Mouse (Mus musculus) kidney, embryonic 15.5 days (tissue): Measurements from ENCODE around the gene Gm10134. TPM values are rescaled to one million over a fixed set of nuclear protein-coding genes. Genes with fewer than 3 reads are reported as not detected.
"Not testable (repeated sequence)": the region's sequence is repeated elsewhere in the genome, so short reads cannot be mapped to it uniquely, and the experiment has no call there.

Experiments used
- ATAC-seq: fragments of 200-750 bp; cut with Nextera tagmentation; replicated peaks from 2 replicates; pipeline ENCODE4 v1.8.0; 2017; ENCODE audit warnings: moderate TSS enrichment; ENCODE audit not compliant: low FRiP score
- H3K27ac ChIP-seq: fragments of 300-500 bp; sonication (generic); 2 replicates; pipeline ENCODE4 v1.5.1; 2015; ENCODE audit warnings: mild to moderate bottlenecking, inconsistent platforms
- H3K27me3 ChIP-seq: fragments of 300-500 bp; sonication (generic); 2 replicates; pipeline ENCODE4 v1.6.1; 2015; ENCODE audit warnings: inconsistent platforms
- H3K36me3 ChIP-seq: fragments of 300-500 bp; sonication (generic); 2 replicates; pipeline ENCODE4 v1.6.1; 2015; ENCODE audit warnings: inconsistent platforms
- H3K4me1 ChIP-seq: fragments of 300-500 bp; sonication (generic); 2 replicates; pipeline ENCODE4 v1.6.1; 2015; ENCODE audit warnings: inconsistent platforms
- H3K4me2 ChIP-seq: fragments of 300-500 bp; sonication (generic); 2 replicates; pipeline ENCODE4 v1.6.1; 2015; ENCODE audit warnings: moderate library complexity, mild to moderate bottlenecking, inconsistent platforms
- H3K4me3 ChIP-seq: fragments of 300-500 bp; sonication (generic); replicated peaks from 2 replicates; pipeline ENCODE4 v1.5.1; 2015; ENCODE audit warnings: mild to moderate bottlenecking, inconsistent platforms
- H3K9ac ChIP-seq: fragments of 300-500 bp; sonication (generic); 2 replicates; pipeline ENCODE4 v1.6.1; 2015; ENCODE audit warnings: mild to moderate bottlenecking, inconsistent platforms
- H3K9me3 ChIP-seq: fragments of 300-500 bp; sonication (generic); replicated peaks from 2 replicates; pipeline ENCODE4 v1.6.1; 2016; ENCODE audit warnings: inconsistent platforms
- WGBS: fragments of 180-500 bp; shearing (Covaris S2); methylation state at CpG from one replicate; pipeline ENCODE4 v1.1.7; 2015; ENCODE audit warnings: mixed read lengths; 5-methylcytosine and 5-hydroxymethylcytosine counted together
- polyA plus RNA-seq: library from polyadenylated mRNA; unstranded; fragments of >200 nt; fragmentation: Nextera tagmentation; extraction: Ambion mirVana; gene quantifications from 2 replicates; pipeline ENCODE4 v1.2.1, GENCODE M21; 2015

Gene Gm10134
- polyA plus RNA-seq = 10.6 and 12.6 TPM in 2 replicates

DNA sequence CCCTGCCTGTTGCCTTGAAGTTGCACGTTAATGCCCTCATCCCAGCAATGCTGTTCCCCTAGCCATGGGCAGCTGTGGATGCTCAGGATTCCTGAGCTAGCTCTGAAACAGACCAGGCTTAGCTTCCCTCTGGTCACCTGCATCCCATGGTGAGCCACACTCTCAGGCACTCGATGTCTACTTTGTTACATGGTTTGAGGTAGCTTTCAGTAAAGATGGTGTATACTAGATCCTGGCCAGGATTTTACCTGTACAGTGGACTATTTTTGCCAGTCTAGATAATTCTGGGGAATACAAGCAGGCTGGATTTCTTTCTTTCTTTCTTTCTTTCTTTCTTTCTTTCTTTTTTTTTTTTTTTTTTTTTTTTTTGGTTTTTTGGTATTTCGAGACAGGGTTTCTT lies at the start of gene Gm10134:
Gene Gm10134, plus strand, starts transcription at position 301 of the 400 bp plus-strand sequence.
- Histone ChIP-seq H3K27me3 (no peaks in the 10 kb centered on the region; the same call in 1 of the 2 replicates), H3K9ac (no peak within 1 kb of the TSS), H3K27ac (no peak within 1 kb of the TSS), H3K4me2 (no peak within 1 kb of the TSS), H3K36me3 (no peaks in the 10 kb centered on the region), H3K9me3 (no peaks in the 10 kb centered on the region), H3K4me1 (no peaks in the 10 kb centered on the region), H3K4me3 (no peak within 1 kb of the TSS)
- WGBS = 87% methylated on average over 3 of the region's 3 CpGs
- no peak for ATAC-seq

DNA sequence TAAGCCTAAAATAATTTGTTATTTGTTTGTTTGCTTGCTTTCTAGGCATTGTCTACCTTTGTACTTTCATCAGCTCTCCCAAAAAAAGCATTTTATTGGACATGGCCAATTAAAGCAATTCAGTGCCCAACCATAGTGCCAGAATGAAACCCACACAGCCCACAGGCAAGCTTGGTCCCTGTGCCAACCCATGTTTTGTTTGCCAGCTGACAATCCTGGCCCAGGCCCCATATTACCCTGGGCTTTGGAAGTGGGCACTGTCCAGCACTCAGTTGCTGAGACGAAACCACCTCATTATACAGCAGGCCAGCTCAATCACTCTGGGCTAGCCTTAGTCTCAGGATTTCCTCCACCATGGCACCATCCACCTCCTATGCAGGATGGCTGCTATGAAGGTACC lies 49.3 kb upstream of the Gm10134 start:
- H3K4me1 ChIP-seq = no peaks in the 10 kb centered on the region
- H3K27ac ChIP-seq = no peak overlapping the region
- H3K27me3 ChIP-seq = no peaks in the 10 kb centered on the region
- no peak for ATAC-seq
- no peaks in the 10 kb centered on the region for H3K9me3 ChIP-seq
- H3K4me2 ChIP-seq = no peak overlapping the region
- WGBS = 81% methylated on average over 1 of the region's 1 CpGs
- no peak overlapping the region for H3K9ac ChIP-seq
- H3K4me3 ChIP-seq = no peak overlapping the region
- H3K36me3 ChIP-seq = peaks cover 24% of the 10 kb centered on the region

DNA sequence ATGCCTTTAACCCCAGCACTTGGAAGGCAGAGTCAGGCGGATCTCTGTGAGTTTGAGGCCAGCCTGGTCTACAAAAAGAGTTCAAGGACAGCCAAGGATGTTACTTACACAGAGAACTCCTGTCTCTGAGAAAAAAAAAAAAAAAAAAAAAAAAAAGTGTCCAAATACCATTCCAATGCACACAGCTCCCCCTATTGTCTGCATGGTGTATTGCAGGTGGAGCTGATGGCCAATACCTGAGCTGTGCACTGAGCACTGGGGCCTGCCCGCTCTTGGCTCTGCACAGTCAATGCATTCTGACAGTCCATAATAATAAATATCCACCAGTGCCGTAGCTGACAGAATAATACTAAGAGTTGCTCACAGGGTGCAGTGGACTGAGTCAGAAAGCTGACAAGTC lies 42.0 kb upstream of the Gm10134 start:
- H3K27ac ChIP-seq = no peak overlapping the region
- peaks cover under 1% of the 10 kb centered on the region; the same call in 1 of the 2 replicates for H3K36me3 ChIP-seq
- peaks cover 19% of the 10 kb centered on the region for H3K4me1 ChIP-seq
- H3K4me3 ChIP-seq = no peak overlapping the region
- no peak for ATAC-seq
- no peak overlapping the region for H3K9ac ChIP-seq
- 45% methylated on average over 3 of the region's 3 CpGs for WGBS
- H3K27me3 ChIP-seq = peaks cover 12% of the 10 kb centered on the region
- H3K4me2 ChIP-seq = no peak overlapping the region
- no peaks in the 10 kb centered on the region for H3K9me3 ChIP-seq

DNA sequence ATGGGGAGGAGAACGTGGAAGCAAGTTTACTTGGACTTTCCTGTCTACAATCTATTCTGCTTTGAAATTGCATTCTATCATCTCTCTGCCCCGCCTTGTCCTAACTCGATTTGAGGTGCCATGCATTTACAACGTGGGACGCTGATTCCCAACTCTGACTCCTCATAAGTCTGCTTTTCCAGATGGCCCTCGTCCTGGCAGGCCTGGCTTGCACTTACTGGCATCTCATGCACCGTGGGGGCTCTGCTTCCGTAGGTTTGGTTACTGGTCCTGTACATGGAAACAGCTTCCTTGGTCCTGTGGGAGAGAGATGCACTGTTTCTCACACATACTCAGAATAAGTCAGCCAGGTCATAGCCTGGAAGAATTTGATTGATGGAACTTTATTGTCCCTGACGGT lies 41.0 kb upstream of the Gm10134 start:
- H3K9me3 ChIP-seq = 0 out of 2 replicates have a peak, but pooled peaks cover 2% of the 10 kb centered on the region
- no peak for ATAC-seq
- H3K27ac ChIP-seq = no peak overlapping the region
- no peak overlapping the region for H3K4me2 ChIP-seq
- H3K4me3 ChIP-seq = no peak overlapping the region
- H3K27me3 ChIP-seq = peaks cover 12% of the 10 kb centered on the region
- WGBS = 78% methylated on average over 9 of the region's 9 CpGs
- peaks cover 20% of the 10 kb centered on the region for H3K4me1 ChIP-seq
- peaks cover 10% of the 10 kb centered on the region for H3K36me3 ChIP-seq
- H3K9ac ChIP-seq = no peak overlapping the region

DNA sequence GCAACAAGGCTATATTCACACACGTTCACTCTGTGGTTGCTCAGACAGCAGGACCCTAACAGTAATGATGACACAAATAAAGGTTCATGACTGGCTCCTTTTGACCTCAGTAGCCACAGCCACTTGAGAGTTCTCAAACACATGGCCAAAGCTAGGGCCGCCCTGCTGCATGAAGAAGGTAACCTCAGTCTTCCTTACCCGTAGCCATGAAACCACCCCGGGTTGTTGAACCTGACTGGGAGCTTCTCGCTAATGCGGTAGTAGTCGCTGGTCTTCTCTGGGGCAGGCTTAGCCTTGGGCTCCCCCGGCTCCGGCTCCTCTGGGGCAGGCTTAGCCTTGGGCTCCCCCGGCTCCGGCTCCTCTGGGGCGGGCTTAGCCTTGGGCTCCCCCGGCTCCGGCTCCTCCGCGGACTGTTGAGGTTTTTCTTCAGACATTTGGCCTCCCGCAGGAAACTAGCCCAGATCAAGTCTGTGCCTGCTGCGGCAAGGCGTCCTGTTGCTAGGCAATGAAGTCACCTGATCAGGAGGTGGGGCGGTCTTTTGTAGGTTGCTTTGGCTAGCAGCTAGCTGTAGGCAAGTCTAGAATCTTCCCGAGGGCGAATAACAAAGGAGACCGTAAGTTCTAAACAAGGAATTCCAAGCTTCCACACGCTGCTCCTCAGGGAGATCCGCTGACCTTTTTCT lies 39.9 kb upstream of the Gm10134 start, which contains the start of gene 1700007K13Rik:
Gene 1700007K13Rik, minus strand, starts transcription at position 497 of the 683 bp plus-strand sequence.
- peak within 1 kb of the TSS; percentile 47; the same call in 1 of the 2 replicates for H3K9ac ChIP-seq
- 5% methylated on average over 25 of the region's 25 CpGs for WGBS
- H3K27ac ChIP-seq = no peak within 1 kb of the TSS
- peaks cover 12% of the 10 kb centered on the region for H3K27me3 ChIP-seq
- H3K4me1 ChIP-seq = peaks cover 20% of the 10 kb centered on the region
- 0 out of 2 replicates have a peak, but pooled peaks cover 2% of the 10 kb centered on the region for H3K9me3 ChIP-seq
- peak within 1 kb of the TSS; percentile 77 for H3K4me2 ChIP-seq
- peak; percentile 76 for ATAC-seq
- peaks cover 21% of the 10 kb centered on the region for H3K36me3 ChIP-seq
- peak within 1 kb of the TSS; percentile 39 for H3K4me3 ChIP-seq

DNA sequence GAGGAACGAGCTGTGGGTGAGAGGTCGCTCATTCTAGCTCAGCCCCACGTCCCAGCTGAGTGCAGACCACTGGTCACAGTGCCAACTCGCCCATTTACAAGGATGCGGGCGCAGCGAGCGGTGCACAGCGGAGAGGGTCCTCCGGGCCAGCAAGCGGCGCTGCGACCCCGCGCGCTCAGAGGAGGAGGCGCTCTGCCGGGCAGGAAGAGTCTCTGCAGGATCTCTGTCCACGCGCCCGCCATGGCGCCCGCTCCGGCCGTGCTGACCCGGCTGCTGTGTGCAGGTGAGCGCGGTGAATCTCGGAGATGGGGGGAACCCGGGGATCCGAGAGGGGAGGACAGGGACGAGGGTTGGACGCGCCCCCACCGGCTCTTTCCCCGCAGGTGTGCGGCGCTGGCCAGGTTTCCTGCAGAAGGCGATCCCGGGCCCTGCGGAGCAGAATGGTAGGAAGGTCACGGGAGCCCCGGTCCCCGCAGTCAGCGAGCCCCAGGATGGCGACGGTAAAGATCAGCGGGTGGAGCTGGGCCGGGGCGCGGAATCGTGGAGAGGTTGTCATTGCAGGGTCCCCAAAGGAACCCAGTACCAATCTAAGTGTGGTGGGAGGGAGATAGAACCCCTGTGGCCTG lies 37.9 kb upstream of the Gm10134 start, which contains the start of gene Mrps2:
Gene Mrps2, plus strand, starts transcription at position 207 of the 626 bp plus-strand sequence.
- Histone ChIP-seq H3K4me3 (peak within 1 kb of the TSS; percentile 70), H3K27ac (no peak within 1 kb of the TSS), H3K36me3 (peaks cover 41% of the 10 kb centered on the region), H3K4me1 (peaks cover 20% of the 10 kb centered on the region), H3K4me2 (peak within 1 kb of the TSS; percentile 71), H3K9ac (peak within 1 kb of the TSS; percentile 79), H3K27me3 (peaks cover 12% of the 10 kb centered on the region), H3K9me3 (0 out of 2 replicates have a peak, but pooled peaks cover 8% of the 10 kb centered on the region)
- WGBS = under 1% methylated on average over 52 of the region's 52 CpGs
- peak; percentile 90 for ATAC-seq

DNA sequence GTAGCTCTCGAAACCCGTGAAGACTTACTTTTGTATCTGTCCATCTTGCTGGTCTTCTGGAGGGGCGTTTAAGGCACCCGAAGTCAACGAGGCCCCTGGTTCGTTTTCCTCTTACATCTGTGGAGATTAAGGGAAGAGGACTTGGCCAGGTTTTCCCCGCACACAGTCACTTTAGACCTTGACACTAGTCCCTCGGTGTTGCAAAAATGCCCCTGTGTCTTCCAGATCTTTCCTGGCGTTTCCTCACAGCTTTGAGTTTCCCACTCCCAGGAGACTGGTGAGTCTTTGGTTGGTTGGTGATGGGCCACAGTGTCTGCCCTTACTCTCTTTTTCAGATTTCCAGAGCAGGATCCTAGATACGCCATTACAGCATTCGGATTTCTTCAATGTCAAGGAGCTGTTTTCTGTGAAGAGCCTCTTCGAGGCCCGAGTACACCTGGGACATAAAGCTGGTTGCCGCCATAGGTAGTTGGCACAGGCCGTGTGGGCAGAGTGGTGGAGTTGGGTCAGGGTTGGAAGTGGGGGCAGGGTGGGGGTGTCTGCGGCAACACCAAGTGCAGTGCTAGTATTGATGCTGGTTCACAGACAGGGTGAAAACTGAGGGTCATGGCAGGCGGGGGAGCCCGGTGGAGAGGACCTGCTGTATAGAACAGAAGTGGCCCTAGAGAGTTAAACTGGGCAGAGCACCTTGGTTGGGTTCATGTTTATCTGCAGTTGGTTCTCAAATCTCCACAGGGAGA lies 37.2 kb upstream of the Gm10134 start:
- H3K4me3 ChIP-seq = peak overlapping the region; percentile 70
- peak overlapping the region; percentile 71 for H3K4me2 ChIP-seq
- 0 out of 2 replicates have a peak, but pooled peaks cover 13% of the 10 kb centered on the region for H3K9me3 ChIP-seq
- H3K27ac ChIP-seq = no peak overlapping the region
- peaks cover 44% of the 10 kb centered on the region for H3K36me3 ChIP-seq
- ATAC-seq = no peak
- peaks cover 12% of the 10 kb centered on the region for H3K27me3 ChIP-seq
- H3K9ac ChIP-seq = peak overlapping the region; percentile 79
- WGBS = 58% methylated on average over 18 of the region's 18 CpGs
- H3K4me1 ChIP-seq = peaks cover 20% of the 10 kb centered on the region

DNA sequence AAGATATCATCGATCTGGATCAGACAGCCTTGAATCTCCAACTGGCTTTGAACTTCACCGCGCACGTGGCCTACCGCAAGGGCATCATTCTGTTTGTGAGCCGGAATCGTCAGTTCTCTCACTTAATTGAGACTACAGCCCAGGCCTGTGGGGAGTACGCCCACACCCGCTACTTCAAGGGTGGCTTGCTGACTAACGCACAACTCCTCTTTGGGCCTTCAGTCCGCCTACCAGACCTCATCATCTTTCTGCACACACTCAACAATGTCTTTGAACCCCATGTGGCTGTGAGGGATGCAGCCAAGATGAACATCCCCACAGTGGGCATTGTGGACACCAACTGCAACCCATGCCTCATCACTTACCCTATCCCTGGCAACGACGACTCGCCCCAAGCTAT lies 36.4 kb upstream of the Gm10134 start:
- no peak for ATAC-seq
- Histone ChIP-seq H3K4me1 (peaks cover 20% of the 10 kb centered on the region), H3K27ac (no peak overlapping the region), H3K4me3 (no peak overlapping the region; the same call in 1 of the 2 replicates), H3K9me3 (0 out of 2 replicates have a peak, but pooled peaks cover 13% of the 10 kb centered on the region), H3K27me3 (peaks cover 12% of the 10 kb centered on the region), H3K9ac (no peak overlapping the region), H3K4me2 (no peak overlapping the region), H3K36me3 (peaks cover 44% of the 10 kb centered on the region)
- 98% methylated on average over 14 of the region's 14 CpGs for whole genome bisulfite sequencing

DNA sequence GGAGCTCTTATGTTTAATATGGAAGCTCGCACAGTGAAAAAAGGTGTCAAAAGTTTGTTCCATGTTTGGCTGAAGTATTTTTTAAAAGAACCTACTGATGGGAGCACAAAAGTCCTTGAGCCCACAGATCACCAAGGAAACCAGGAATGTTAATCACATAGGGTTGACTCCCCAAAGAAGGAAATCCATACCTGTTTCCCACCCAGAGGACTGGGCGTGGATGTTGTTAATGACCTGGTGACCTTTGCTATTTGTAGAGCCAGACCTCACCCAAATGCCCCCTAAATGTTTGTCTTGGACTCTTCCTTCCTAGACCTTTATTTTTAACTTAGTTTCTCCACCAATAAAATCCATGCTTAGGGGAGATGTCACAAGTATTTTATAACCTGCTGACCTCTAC lies 35.3 kb upstream of the Gm10134 start:
- Histone ChIP-seq H3K4me2 (no peak overlapping the region), H3K36me3 (peaks cover 44% of the 10 kb centered on the region), H3K27me3 (peaks cover 3% of the 10 kb centered on the region; the same call in 1 of the 2 replicates), H3K9ac (no peak overlapping the region), H3K9me3 (0 out of 2 replicates have a peak, but pooled peaks cover 13% of the 10 kb centered on the region), H3K4me1 (peaks cover 20% of the 10 kb centered on the region), H3K27ac (no peak overlapping the region), H3K4me3 (no peak overlapping the region)
- no peak for ATAC-seq
- WGBS = 86% methylated on average over 2 of the region's 2 CpGs

DNA sequence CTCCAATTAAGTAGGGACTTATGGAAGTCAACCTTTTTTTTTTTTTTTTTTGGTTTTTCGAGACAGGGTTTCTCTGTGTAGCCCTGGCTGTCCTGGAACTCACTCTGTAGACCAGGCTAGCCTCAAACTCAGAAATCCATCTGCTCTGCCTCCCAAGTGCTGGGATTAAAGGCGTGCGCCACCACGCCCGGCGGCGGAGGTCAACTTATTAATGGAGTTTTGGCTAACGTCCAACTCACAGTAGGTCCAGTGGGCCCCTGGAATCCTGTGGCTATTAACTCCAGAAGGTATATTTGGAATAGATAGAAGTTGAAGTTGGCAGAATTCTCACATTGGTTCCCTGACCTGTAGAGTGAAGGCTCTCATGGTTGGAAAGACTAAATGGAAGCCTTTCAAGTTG lies 33.9 kb upstream of the Gm10134 start:
- Histone ChIP-seq H3K9me3 (0 out of 2 replicates have a peak, but pooled peaks cover 13% of the 10 kb centered on the region), H3K36me3 (peaks cover 44% of the 10 kb centered on the region), H3K4me1 (peaks cover 11% of the 10 kb centered on the region)
- H3K27me3 ChIP-seq, H3K9ac ChIP-seq, H3K4me3 ChIP-seq, H3K27ac ChIP-seq, ATAC-seq, H3K4me2 ChIP-seq: not testable (repeated sequence)
- WGBS = 94% methylated on average over 8 of the region's 8 CpGs

DNA sequence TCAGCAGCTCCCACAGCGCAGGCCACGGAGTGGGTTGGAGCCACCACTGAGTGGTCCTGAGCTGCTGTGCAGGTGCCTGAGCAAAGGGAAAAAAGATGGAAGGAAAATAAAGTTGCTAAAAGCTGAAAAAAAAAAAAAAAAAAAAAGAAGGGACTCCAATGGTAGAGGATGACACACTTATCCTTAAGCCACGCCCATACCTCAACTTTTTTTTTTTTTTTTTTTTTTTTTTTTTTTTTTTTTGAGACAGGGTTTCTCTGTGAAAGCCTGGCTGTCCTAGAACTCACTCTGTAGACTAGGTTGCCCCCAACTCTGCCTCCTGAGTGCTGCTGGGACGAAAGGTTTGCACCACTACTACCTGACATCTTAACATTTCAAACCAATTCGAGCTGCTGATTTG lies 27.9 kb upstream of the Gm10134 start:
- H3K4me3 ChIP-seq, H3K9me3 ChIP-seq, H3K36me3 ChIP-seq, ATAC-seq, H3K27ac ChIP-seq, H3K4me2 ChIP-seq, H3K4me1 ChIP-seq, H3K9ac ChIP-seq, H3K27me3 ChIP-seq: not testable (repeated sequence)
- 95% methylated on average over 5 of the region's 5 CpGs for WGBS
